Mouse (Mus musculus) ES-E14 (cell line): ENCODE data around the gene Kctd3.
"Not testable (repeated sequence)": the region's sequence is repeated elsewhere in the genome, so short reads cannot be mapped to it uniquely, and the experiment has no call there.

ENCODE experiments used
- CHD2 ChIP-seq: IDR thresholded peaks from 2 replicates; pipeline ENCODE4 v1.6.1; 2014; ENCODE audit warnings: mild to moderate bottlenecking, low read depth, low read length, inconsistent platforms
- HCFC1 ChIP-seq: IDR thresholded peaks from 2 replicates; pipeline ENCODE4 v1.6.1; 2012; ENCODE audit warnings: low read length, inconsistent platforms, borderline replicate concordance; ENCODE audit not compliant: insufficient read depth
- ZC3H11A ChIP-seq: IDR thresholded peaks from 2 replicates; pipeline ENCODE4 v1.6.1; 2012; ENCODE audit warnings: low read depth, mild to moderate bottlenecking, inconsistent platforms, low read length, borderline replicate concordance
- ZNF384 ChIP-seq: IDR thresholded peaks from 2 replicates; pipeline ENCODE4 v1.6.1; 2012; ENCODE audit warnings: low read depth, low read length, inconsistent platforms

GRCm38 (mm10) chr1:189032817-189033216 lies 25.2 kb upstream of the Kctd3 start:
- not testable (repeated sequence) for TF ChIP-seq HCFC1, ZNF384, CHD2, ZC3H11A
